Mouse (Mus musculus): ENCODE results near the gene Tesc.

GRCm38 (mm10) chr5:118067984-118068494 lies 40.5 kb downstream of the Tesc start:
- no peak for TF ChIP-seq EP300 (IDR thresholded peaks at IDR 0.05; ENCODE audit: insufficient read depth, low read depth, low read length)
- no peak for TF ChIP-seq CTCF (IDR thresholded peaks at IDR 0.05; ENCODE audit: low read depth, low read length)

Data from ES-Bruce4 (cell line).